Mouse (Mus musculus): Measurements from ENCODE around the gene Pdzd3.

- TF ChIP-seq CTCF (IDR thresholded peaks at IDR 0.05; ENCODE audit: low read depth) (peak; percentile 30; the same call in 1 of the 2 replicates), EP300 (IDR thresholded peaks at IDR 0.05; ENCODE audit: low read depth) (no peak)
Observed at GRCm38 (mm10) chr9:44267319-44268026, 16.2 kb upstream of the Pdzd3 start.
